Mouse (Mus musculus): ENCODE measurements around the gene Lrp3. TPM values are rescaled to one million over a fixed set of nuclear protein-coding genes. Genes with fewer than 3 reads are reported as not detected.

Lrp3 gene
- total RNA-seq, 2 experiments from 2014 or later, result 7.6 to 8.2 TPM

DNA sequence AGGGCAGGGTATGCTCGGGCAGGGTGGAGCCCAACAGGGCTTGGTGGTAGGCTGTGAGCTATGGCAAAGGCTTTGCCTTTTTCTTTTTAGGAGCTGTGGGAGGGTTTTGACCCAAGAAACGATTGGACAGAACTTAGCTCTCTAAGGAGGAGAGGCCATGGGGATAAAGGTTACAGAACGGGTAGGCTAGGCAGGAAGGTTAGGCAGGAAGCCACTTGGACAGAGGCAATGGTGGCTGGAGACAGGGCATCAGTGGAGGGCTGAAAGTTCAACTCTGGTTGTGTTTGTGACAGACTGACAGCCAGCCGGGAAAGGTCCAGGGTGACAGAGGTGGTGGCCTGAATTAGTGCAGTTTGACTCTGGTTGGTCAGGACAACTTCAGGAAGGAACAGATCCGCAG, 25.6 kb downstream of the Lrp3 start:
- no peak for DNase-seq

DNA sequence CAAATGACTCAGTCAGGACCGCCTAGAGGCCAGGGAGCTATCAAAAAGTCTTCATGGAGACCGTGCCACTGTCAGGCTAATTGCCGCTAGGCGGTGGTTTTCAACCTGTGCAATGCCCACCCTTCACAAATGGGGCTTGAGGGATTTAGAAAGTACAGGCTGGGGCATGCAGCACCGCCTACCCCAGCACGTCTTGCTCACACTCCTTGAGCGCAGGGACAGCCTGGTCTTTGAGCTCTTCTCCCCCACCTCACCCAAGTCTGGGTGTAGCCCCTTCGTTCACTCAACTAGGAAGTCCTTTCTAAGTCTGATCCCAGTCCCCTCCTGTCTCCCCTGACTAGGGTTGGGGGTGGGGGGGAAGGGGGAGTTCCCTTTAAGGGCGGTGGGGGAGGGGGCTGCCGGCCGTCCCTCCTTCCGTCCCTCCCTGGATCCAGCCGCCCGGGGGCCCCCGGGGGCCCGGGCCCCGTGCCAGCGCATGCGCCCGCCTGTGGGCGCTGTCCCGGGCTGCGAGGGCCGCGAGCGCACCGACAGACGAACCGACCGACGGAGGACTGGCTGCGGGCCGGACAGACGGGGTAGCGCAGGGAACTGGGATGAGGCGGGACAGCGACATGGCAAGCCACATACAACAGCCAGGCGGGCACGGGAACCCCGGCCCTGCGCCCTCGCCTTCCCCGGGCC, 29.3 kb downstream of the Lrp3 start, which contains the start of gene Slc7a10:
TSS of gene Slc7a10 (plus strand) at position 497 of the 681 bp plus-strand sequence.
- DNase-seq, result no peak

DNA sequence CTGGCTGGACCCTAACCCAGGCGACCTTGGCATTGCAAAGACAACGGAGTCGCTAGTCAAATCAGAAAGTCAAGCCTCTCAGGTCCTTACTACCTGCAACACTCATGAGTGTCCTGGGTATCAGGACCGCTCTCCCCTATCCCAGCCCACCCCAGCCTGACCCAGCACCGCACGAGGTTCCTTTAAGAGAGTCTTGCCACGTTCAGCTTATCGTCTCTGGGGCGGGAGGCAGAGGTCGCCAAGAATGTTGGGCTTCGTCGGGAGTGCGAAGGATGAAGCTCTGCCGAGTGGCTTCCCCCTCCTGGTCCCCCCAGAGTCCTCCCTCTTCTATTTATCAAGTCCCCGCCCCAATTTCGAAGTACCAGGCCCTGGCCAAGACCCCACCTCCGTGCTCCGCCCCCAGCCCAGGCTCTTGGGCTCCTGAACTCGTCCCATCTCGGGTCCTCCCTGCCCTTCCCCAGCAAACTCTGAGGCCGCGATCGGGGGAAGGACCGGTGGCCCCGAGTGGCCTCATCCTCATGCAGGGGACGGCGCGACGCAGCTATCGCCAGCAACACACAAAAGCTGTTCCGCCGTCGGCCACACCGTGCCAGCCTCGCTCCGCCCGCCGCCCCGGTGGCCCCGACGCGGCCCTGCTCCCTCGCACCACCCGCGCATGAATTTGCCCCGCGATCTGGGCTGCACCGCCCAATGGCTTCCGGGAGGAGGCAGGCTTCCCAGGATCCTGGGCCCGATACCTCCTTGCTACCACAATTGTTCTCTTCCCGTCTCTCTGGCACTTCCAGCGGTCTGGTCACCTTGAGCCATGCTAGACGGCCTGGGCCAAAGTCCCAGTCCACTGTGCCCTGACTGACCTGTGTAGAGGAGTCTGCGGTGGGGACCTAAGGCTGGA, 30.2 kb downstream of the Lrp3 start:
- DNase-seq, result no peak

DNA sequence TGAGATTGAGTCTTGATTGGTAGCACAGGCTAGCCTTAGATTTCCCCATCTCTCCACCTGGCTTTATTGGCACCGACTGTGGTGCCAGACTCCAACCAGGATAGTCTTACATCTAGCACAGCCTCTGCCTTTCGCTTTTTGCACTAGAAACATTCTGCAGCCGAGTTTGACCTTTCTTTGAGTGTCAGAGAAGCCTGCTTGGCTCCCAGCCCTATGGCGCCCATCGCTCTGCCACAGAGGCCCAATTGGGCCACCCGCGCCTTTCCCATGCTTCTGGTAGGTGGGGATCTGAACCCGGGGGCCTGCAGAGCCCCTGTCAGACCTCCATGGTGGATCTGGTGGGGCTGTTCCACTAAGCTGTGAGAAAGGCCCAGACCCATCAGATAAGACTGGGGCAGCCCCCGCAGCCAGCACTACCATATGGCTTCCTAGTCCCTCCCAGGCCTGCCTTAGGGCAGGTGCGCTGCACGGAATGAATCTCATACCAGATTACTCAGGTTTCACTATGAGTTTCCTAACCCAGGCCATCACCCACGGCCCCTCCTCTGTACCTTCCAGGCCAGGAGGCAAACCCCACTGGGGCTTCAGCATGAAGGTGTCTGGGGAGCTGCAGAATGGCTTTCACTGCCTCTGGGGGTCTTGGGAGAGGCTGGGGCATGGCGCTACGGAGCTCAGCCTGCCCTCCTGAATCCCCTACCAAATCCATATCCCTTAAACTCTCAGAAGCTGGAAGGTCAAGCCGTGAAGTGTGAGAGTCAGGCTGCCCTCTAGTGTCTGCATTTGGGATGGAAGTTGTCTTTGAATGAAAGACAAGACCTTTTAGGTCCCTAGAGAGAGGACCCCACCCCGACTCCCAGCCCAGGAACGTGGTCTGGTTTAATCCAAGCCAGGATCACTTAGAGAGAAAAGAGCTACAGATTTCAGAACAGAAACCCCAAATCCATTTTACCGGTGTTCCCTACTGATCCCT, 38.6 kb downstream of the Lrp3 start:
- no peak for DNase-seq

DNA sequence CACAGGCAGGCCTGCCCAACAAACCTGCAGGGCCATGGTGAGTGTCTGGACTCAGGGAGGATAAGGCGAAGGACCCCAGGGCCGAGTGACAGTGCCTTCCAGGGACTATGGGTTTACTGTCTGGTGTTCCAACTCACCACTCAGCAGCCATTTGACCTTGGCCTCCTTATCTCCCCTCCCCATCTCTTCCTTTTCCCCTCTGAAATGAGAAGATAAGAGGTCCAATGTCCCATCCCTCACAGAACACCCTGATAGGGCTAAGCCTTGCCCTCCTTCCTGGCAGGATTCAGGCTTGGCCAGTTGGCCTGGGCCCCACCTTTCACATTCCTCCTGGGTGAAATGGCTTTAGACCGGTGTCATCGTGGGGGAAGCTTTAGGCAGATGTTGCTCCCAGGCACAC, 39.8 kb downstream of the Lrp3 start:
- DNase-seq, result no peak

DNA sequence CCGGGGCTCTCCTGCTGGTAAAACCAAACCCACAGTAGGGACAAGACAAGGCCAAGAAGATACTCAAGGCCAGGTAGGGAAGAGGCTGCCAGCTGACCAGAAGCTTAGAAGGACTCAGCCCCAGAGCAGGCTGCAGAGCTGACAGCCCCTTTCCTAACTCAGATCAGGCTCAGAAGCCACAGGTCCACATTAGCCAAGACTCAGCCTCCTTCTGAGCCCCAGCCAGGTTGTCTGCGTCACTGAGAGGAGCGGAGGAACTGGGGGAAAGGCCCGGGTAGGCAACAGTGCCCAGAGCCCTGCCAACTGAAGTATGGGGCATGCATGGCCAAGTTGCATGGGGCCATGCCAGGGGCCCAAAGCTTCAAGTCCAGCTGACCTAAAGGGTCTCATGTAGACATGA, 42.8 kb downstream of the Lrp3 start:
- no peak for DNase-seq

DNA sequence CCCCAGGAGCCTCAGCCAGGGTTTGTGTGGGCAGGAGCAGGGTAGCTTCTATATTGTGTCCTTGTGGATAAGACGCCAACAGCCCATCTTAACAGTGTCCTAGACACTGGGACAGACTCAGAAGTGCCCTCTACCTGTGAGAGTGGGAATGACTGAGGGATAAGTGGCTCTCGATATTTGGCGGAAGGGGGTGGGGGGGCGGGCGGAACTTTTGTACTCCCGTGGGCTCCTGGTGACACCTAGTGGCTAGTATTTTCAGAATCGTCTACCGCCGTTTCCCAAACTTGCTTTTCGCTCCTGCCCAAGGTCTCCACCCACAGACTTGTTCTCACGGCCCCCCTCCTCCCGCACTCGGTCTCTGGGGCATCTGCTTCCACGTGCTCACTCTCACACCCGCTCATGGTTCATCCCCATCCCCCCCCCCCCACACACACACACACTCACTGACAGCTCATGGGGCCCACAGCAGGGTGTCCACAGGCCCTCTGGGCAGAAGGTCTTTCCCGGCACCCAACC, 43.4 kb downstream of the Lrp3 start:
- peak; percentile 58 for DNase-seq

DNA sequence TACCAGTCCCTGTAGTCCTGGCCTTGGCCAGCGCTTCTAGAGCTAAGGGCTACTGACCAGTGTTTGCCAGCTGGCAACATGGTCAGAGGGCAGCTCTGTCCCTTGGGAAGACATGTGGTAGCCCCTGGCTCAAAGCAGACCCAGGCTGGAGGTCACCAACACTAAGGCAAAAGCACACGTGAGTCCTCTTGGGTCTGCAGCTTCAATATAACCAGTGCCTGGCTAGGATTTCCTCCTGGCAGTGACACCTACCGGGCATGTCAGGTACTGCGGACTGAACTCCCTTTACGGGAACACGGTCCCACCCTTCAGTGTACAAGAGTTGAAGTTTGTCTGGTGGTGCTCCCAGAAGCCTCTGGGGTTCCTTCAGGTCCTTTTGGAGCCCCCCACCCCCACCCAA, 46.0 kb downstream of the Lrp3 start:
- DNase-seq, result peak; percentile 68

DNA sequence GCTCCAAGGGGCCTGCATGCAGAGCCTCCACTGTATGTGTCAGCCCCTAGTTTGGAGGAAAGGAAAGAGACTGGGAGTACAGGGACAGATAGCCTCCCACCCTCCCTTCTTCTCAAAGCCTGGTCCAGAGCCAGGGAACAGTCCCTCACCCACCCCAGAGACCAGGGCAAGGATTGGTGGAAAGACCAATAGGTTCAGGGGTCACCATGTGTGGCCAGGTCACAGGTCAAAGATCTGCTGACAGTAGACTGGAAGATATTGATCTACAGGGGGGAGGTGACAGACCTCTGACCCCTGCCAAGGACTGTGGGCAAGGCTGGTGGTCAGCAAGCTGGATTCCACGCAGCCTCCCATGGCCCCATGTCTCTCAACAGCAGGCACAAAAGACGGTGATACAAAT, 47.4 kb downstream of the Lrp3 start:
- DNase-seq, result no peak

DNA sequence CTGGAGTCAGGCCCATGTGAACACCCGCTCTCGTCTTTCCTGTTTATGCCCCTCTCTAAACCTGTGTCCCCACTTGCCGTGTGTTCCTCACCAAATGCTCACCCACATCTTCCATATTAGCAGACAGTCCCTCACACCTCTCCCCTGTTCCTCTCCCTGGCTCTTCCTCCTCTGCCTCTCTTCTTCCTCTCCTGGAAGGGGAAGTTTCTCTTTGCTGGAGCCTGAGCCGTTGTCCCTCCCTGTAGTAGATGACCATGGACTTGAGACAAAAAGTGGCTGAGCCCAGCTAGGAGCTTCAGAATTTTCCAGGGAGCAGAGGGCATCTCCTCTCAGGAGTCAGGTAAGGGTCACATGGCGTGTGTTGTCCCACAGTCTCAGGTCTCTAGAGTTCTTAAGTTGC, 48.3 kb downstream of the Lrp3 start:
- DNase-seq, result no peak

DNA sequence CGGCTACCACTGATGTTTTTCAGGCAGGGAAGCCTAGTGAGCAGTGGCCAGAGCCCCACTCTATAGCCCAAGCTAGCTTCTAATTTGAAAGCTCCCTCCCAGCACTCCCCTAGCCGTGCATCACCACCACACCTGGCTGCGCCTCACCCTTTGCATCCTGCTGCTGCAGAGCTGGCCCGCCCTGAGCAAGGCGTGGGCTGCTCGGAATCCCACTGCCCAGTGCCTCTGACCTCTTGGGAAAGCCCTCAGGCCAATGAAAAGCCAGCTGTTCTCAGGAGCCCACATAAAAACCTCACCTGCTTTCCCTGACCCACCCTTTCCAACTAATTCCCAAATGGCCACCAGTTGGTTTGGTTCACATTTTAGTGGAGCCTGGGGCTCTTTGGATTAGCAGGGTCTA, 51.2 kb downstream of the Lrp3 start:
- DNase-seq, result no peak

DNA sequence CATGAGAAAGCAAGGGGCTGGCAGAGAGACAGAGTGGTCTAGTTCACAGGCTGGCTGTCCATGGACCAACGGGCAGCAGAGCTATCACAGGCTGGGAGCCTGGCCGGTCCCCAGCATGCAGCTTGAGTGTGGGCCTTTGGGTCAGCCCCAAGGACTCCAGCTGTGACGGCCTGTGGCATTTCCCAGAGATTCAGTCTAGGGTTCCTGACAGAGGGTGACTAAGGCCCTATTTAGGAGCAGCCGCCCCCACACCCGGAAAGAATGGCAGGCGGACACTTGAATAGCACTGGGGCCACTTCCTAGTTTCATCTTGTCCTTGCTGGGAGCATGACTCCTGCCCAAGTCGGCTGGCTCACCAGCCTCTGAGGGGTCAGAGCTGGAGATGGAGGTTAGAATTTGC, 51.7 kb downstream of the Lrp3 start:
- DNase-seq, result peak; percentile 40

DNA sequence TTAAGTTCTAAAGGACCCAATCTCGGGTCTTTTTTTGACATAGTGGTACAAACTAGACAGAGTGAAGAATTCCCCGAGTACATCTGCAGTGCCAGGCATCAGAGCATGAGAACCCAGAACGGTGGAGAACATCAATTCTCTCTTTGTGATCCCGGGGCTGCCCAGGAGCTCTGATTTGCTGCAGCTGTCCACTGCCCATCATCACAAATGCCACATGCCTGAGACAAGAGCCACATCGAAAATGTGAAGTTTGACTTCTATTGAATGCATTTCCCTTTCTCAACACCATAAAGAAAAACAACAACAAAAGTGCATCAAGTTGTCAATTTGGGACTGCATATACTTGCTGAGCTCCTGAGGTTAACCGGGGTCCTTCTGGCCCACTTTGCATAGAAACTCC, 52.9 kb downstream of the Lrp3 start:
- DNase-seq, result no peak

DNA sequence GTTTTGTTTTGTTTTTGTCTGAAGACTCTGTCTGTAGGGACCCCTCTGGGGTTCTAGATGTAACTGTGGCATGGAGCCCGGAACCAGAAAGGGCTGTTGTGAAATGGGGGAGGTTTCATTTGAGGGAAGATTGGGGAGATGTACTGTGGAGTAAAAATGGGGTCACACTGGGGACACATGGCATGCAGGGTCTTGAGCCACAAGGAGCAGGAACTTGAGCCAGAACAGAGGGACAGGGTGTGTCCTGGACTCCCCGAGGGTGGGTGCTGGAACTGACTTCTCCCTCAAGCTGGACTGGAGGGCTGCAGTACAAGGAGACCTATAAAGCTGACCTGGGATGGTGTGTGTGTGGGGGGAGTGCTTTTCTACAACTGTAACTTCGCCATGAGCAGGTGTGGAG, 57.8 kb downstream of the Lrp3 start:
- no peak for DNase-seq

DNA sequence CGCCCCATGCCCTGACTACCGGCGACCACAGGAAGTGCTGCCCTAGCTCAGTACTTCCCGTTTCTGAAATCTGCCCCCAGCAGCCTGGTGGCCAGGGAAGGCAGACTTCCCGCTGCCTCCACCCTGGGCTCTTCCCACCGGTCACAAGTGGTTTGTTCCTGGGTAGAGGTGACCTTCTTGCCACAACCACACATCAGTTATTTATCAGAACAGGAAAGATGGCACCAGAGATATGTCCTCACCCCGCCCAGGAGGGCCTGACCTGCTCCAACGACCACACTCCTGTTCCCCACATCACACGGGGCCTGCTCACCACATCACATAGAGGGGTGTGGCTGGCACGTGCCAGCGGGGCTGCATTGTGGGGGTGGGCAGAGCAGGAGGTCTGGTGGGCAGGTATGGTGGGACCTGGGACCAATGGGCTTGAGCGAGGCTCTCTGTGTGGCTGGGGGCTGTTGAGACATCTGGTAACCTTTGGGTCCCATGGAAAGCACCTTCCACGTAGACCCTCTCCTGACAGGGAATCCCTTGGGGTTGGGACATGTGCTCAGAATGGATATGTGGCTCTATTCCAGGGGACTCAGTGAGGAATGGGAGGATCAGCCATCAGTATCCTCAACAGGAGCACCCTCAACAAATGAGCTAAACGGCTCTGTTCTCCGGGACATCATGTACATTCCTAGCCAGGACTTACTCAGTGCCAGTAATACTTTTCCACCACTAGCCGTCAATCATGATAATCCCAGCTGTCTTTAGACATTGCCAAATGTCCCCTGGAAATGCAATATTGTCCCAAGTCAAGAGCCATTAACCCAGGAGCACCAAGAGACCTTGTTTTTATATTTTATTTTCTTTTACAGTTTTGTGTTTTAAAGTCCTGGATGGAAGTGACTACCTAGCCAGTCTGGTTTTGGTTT, 58.5 kb downstream of the Lrp3 start:
- DNase-seq, result no peak

DNA sequence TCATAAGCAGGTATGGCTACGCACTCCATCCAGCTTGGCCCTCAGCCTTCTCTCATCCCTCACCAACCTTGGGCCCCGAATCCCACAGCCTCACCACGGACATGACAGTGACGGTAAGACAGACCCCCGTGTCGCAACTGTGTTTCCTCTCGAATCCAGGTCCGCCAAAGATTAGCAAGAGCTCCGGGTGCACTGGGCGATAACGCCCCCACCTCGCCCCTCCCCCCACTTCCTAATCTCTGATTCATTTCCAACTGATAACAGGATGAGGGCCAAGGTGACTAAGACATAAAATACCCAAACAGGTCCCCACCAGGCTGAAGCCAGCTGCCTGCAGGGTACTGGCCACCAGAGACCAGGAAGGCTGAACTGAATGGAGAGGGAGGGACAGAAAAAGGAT, 60.8 kb downstream of the Lrp3 start:
- no peak for DNase-seq

DNA sequence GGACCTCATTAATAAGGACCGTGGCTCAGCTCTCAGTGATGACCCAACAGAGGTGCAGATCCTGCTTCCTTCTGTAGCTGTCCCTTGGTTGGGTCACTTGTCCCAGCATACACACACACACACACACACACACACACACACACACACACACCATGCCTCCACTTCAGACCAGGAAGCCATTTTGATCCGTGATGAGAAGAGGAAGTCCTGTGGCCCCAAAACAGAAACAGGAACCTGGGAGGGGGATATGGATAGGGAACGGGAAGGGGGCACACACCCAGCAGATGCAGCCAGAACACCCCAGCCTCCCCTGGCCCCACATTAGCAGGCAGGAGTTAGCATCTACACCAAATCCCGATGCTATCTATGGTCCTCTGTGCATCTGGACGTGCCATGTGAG, 64.4 kb downstream of the Lrp3 start:
- DNase-seq, result no peak

Measured in gastrocnemius, postnatal 25 days (tissue).